Mouse (Mus musculus) thymus, adult 2 months (tissue): ENCODE results near the gene Trpm8.

Experiments
- CTCF ChIP-seq: fragments of 200-500 bp; IDR thresholded peaks from 2 replicates; pipeline ENCODE4 v1.5.1; 2012; ENCODE audit warnings: mild to moderate bottlenecking, control low read depth, low read length, moderate library complexity, borderline replicate concordance; ENCODE audit not compliant: control insufficient read depth, poor library complexity, insufficient read depth; ENCODE audit errors: extremely low read depth
- POLR2A ChIP-seq: fragments of 200-500 bp; IDR thresholded peaks from 2 replicates; pipeline ENCODE4 v1.6.1; 2012; ENCODE audit warnings: mild to moderate bottlenecking, low read length, control low read depth, moderate library complexity; ENCODE audit not compliant: control insufficient read depth, poor library complexity, insufficient read depth; ENCODE audit errors: extremely low read depth

DNA sequence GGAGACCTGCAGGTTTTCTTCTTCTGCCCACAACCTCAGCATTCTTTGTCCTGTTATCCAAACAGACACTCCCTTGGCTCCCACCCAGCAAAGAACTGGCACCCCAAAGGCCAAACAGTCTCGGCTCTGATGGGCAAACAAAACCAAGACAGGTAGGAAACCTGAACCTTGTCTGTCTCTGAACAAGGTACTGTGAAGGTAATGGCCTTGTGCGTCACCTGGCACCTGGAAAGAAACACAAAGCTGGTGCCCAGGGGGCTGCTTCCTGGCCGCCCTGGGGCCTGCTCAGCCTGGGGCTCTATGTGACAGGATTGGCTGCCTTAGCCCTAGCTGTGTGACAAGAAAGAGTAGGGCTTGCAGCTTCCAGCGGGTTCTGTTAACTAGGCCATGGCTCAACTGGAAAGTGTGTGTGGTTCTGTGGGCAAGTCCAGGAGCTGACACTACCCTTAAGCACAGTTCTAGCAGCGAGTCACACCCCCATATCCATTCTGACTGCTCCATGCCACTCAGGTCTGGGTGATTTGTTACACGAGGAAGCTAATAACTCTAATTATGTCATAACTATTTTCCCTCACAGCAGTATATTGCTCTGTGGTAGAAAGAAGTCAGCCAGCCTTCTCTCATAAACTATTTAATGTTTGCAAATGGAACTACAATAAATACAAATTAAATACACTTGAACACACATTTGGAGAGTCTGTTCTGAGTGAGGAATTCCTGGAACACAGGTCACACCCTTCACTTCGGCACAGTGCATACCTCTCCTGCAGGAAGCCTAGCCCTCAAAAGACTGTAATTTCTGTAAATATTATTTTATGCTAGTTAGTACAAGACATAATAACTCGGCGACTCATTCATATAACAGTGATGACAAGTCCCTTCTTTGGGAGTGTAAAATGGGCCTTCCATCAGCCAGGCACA lies 160.0 kb downstream of the Trpm8 start:
- TF ChIP-seq CTCF (no peak), POLR2A (no peak)
